9 mouse cellular contexts compared by ENCODE assay signal in the genomic region with DNA sequence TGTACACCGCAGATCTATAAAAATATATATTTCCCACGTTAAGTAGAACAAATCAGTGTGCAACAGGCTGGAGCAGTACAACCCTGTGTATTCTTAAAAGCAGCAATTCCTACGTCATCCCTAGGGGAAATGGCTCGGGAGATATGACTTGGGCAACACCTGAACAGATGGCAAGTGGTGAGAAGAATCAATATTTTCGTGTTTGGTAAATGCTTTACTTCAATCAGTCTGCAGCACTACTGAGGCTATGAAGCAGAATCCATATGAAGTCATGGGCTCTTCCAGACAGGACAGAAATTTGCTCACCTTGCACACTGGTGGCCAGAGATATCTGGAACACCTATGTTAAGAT. TPM values are rescaled to one million over a fixed set of nuclear protein-coding genes. Genes with fewer than 3 reads are reported as not detected.
DNase-seq lines count a peak whose midpoint lies in the region; ATAC-seq lines count a peak whose summit lies in the region.
"Had no signal": no experiment of that assay in that cellular context is flagged by ENCODE, and none has a peak within 500 bp of the region (broad histone marks: within the 10 kb centered on the region; RNA-seq: fewer than 3 reads in every experiment).

No protein-coding gene starts in this region.

- peak overlapping the region; percentile 93 for H3K27ac ChIP-seq in heart, embryonic 16.5 days (ENCODE audit: low read length)
- no peak overlapping the region for H3K27ac ChIP-seq in hindbrain, embryonic 11.5 days (ENCODE audit: low read depth, low read length)
- H3K27ac ChIP-seq in midbrain, embryonic 10.5 days (replicated peaks), result peak overlapping the region; percentile 80

- H3K27me3 ChIP-seq in heart, embryonic 16.5 days (ENCODE audit: control insufficient read depth, insufficient read depth, low read length), result no peaks in the 10 kb centered on the region
- H3K27me3 ChIP-seq in hindbrain, embryonic 11.5 days (ENCODE audit: control insufficient read depth, insufficient read depth, low read length), result no peaks in the 10 kb centered on the region; the same call in 1 of the 2 replicates
- peaks cover 21% of the 10 kb centered on the region for H3K27me3 ChIP-seq in midbrain, embryonic 10.5 days (ENCODE audit: low read depth, poor library complexity, severe bottlenecking)

- intact Hi-C loops in heart, postnatal 14 days (cut with DNase I), result loop anchor here (5.0 kb wide), 1 partner anchor 43 kb away; the partner anchor contains the start of gene Tiprl

- peak overlapping the region; percentile 79 for H3K9ac ChIP-seq in heart, embryonic 16.5 days (ENCODE audit: low read length)
- H3K9ac ChIP-seq in hindbrain, embryonic 11.5 days (ENCODE audit: low read depth, low read length), result peak overlapping the region; percentile 60

- no peaks in the 10 kb centered on the region for H3K9me3 ChIP-seq in heart, embryonic 16.5 days (replicated peaks; ENCODE audit: control insufficient read depth, low read length)
- H3K9me3 ChIP-seq in hindbrain, embryonic 11.5 days (ENCODE audit: control insufficient read depth, low read length), result no peaks in the 10 kb centered on the region
- H3K9me3 ChIP-seq in midbrain, embryonic 10.5 days (replicated peaks), result no peaks in the 10 kb centered on the region

- ATAC-seq in heart, embryonic 16.5 days (replicated peaks; ENCODE audit: extremely low read depth, insufficient read depth, low FRiP score), result no peak
- ATAC-seq in activated CD4-positive, CD25-positive, alpha-beta regulatory T cell, adult 4 months, result peak; percentile 17
- 0 out of 2 replicates have a peak, but pooled peaks have one; percentile 17 for ATAC-seq in hindbrain, embryonic 11.5 days (ENCODE audit: low FRiP score)
- no peak; the same call in 1 of the 2 replicates for ATAC-seq in cerebellum, adult (ENCODE audit: insufficient number of reproducible peaks, low FRiP score, low TSS enrichment)

- H3K36me3 ChIP-seq in heart, embryonic 16.5 days (ENCODE audit: control insufficient read depth, insufficient read depth), result no peaks in the 10 kb centered on the region
- no peaks in the 10 kb centered on the region for H3K36me3 ChIP-seq in hindbrain, embryonic 11.5 days (ENCODE audit: control insufficient read depth, insufficient read depth, low read length)
- no peaks in the 10 kb centered on the region for H3K36me3 ChIP-seq in midbrain, embryonic 10.5 days

- peak overlapping the region; percentile 90 for H3K4me3 ChIP-seq in heart, embryonic 16.5 days (ENCODE audit: low read length)
- peak overlapping the region; percentile 57 for H3K4me3 ChIP-seq in hindbrain, embryonic 11.5 days (ENCODE audit: low read depth, low read length)
- H3K4me3 ChIP-seq in midbrain, embryonic 10.5 days, result peak overlapping the region; percentile 89

- 6% methylated on average over 5 of the region's 5 CpGs for WGBS in heart, embryonic 16.5 days
- WGBS in hindbrain, embryonic 11.5 days, result 13% methylated on average over 5 of the region's 5 CpGs
- WGBS in midbrain, embryonic 10.5 days, result 19% methylated on average over 5 of the region's 5 CpGs

- DNase-seq in heart, postnatal 14 days, result no peak
- no peak for DNase-seq in hindbrain, embryonic 11.5 days (ENCODE audit: low spot score)
- DNase-seq in midbrain, embryonic 10.5 days (ENCODE audit: low spot score), result no peak
- no peak for DNase-seq in cerebellum, postnatal 25 days
- no peak for DNase-seq in gastrocnemius, postnatal 10 days

- peaks cover 25% of the 10 kb centered on the region for H3K4me1 ChIP-seq in heart, embryonic 16.5 days (ENCODE audit: control insufficient read depth, insufficient read depth, low read length)
- H3K4me1 ChIP-seq in hindbrain, embryonic 11.5 days (replicated peaks; ENCODE audit: control insufficient read depth, insufficient read depth, low read length), result 0 out of 2 replicates have a peak, but pooled peaks cover 3% of the 10 kb centered on the region
- H3K4me1 ChIP-seq in midbrain, embryonic 10.5 days, result peaks cover 21% of the 10 kb centered on the region

- H3K4me2 ChIP-seq in heart, embryonic 16.5 days (ENCODE audit: low read depth, low read length), result peak overlapping the region; percentile 83
- peak overlapping the region; percentile 85 for H3K4me2 ChIP-seq in hindbrain, embryonic 11.5 days (replicated peaks; ENCODE audit: low read depth, low read length)

RNA-seq across cellular contexts. Expression of gene Sft2d2, which starts 0.4 kb away (rescaled TPM):
- polyA plus RNA-seq in heart, embryonic 16.5 days (2015; fragmentation: Nextera tagmentation; extraction: Ambion mirVana), result 19.2 and 19.6 TPM in 2 replicates
- total RNA-seq in heart, postnatal 14 days (2021), result 10 to 100 TPM; 13.6 to 14.5 TPM
- 10 to 100 TPM; 25.5 to 25.9 TPM for polyA plus RNA-seq in activated CD4-positive, CD25-positive, alpha-beta regulatory T cell, adult 4 months (2017; shearing (Covaris generic))
- polyA plus RNA-seq in hindbrain, embryonic 11.5 days (2014; fragmentation: Nextera tagmentation; extraction: Ambion mirVana), result 11.1 and 11.8 TPM in 2 replicates
- polyA plus RNA-seq in midbrain, embryonic 10.5 days (2016; fragmentation: Nextera tagmentation; extraction: Ambion mirVana), result 7.6 and 7.7 TPM in 2 replicates
- 10 to 100 TPM; 12.1 to 12.8 TPM for total RNA-seq in gastrocnemius, postnatal 10 days (2021)

RNA-seq across cellular contexts. Expression of gene Tbx19, which starts 34.1 kb away (rescaled TPM):
- polyA plus RNA-seq in heart, embryonic 16.5 days (2015; fragmentation: Nextera tagmentation; extraction: Ambion mirVana), result 0.09 and 0.53 TPM in 2 replicates
- total RNA-seq in heart, postnatal 14 days (2021), result not detected
- not detected for polyA plus RNA-seq in activated CD4-positive, CD25-positive, alpha-beta regulatory T cell, adult 4 months (2017; shearing (Covaris generic))
- not detected in 2 replicates for polyA plus RNA-seq in hindbrain, embryonic 11.5 days (2014; fragmentation: Nextera tagmentation; extraction: Ambion mirVana)
- not detected in 2 replicates for polyA plus RNA-seq in midbrain, embryonic 10.5 days (2016; fragmentation: Nextera tagmentation; extraction: Ambion mirVana)
- under 1 TPM; 0.16 to 0.19 TPM for total RNA-seq in gastrocnemius, postnatal 10 days (2021)
- total RNA-seq: gastrocnemius, adult 8-10 months had no signal

RNA-seq across cellular contexts. Expression of gene Tiprl, which starts 42.2 kb away (rescaled TPM):
- polyA plus RNA-seq in heart, embryonic 16.5 days (2015; fragmentation: Nextera tagmentation; extraction: Ambion mirVana), result 93.4 and 94.0 TPM in 2 replicates
- total RNA-seq in heart, postnatal 14 days (2021), result 10 to 100 TPM; 37.1 to 37.8 TPM
- polyA plus RNA-seq in activated CD4-positive, CD25-positive, alpha-beta regulatory T cell, adult 4 months (2017; shearing (Covaris generic)), result 100 to 1,000 TPM; 115 to 125 TPM
- 111 and 117 TPM in 2 replicates for polyA plus RNA-seq in hindbrain, embryonic 11.5 days (2014; fragmentation: Nextera tagmentation; extraction: Ambion mirVana)
- 91.5 and 99.2 TPM in 2 replicates for polyA plus RNA-seq in midbrain, embryonic 10.5 days (2016; fragmentation: Nextera tagmentation; extraction: Ambion mirVana)
- 10 to 100 TPM; 26.4 to 30.0 TPM for total RNA-seq in gastrocnemius, postnatal 10 days (2021)

Comparison
In these comparisons a context has a peak if more than half of its experiments do, and no peak if none do; other contexts are left out.
1. ATAC-seq: peak in activated CD4-positive, CD25-positive, alpha-beta regulatory T cell, adult 4 months (single experiment) and hindbrain, embryonic 11.5 days (single experiment); none in heart, embryonic 16.5 days (single experiment) and cerebellum, adult (single experiment).
2. Peak in every context shown above with its lines, with median percentiles within 50 percentile points of each other: H3K4me3 ChIP-seq.